Mouse (Mus musculus) thymus, adult 18-20 months (tissue): ENCODE measurements around the gene Abr.
A peak's percentile ranks its signal among the peaks of the same experiment; 100 is the strongest.

Experiments
- DNase-seq, 2 experiments: peaks; one replicate each; pipeline ENCODE4 v3.0.0; 2022; ENCODE audit warnings: mixed read lengths in 2 of 2

Abr gene

DNA sequence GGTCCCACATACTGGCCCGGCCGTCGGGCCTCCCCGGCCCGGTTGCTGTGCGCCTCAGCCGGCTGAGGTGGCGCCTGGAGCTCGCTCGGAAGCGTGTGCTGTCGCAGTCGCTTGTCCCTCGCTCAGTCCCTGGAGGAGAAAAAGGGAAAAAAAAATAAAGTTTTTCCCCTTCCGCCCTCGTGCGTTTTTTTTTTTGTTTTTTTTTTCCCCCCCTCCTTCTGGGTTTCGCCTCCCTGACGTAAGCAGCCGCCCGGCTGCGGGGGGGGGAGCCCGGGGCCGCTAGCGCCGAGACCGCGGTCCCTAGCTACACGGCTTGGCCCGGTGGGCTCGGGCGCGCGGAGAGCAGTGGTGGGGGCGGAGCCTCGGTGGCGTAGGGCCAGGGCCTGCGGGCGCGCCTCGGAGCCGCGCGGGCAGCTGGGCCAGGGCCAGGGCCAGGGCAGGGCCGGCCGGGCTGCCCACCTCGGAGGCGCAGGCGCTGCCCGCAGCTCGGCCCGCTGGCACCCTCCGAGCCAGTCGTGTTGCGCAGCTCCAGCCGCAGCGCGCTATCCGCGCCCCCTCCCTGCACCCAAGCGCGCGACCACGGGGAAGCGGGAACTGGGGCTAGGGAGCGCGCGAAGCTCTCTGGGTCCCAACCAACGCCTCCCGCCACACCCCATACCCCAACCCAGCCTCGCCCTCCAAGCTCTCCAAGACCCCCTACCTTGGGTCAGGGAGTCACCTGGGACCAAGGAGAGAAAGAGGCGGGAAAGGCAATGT, 1.3 kb upstream of the Abr start:
- DNase-seq, result peak; percentile 8 to 10

DNA sequence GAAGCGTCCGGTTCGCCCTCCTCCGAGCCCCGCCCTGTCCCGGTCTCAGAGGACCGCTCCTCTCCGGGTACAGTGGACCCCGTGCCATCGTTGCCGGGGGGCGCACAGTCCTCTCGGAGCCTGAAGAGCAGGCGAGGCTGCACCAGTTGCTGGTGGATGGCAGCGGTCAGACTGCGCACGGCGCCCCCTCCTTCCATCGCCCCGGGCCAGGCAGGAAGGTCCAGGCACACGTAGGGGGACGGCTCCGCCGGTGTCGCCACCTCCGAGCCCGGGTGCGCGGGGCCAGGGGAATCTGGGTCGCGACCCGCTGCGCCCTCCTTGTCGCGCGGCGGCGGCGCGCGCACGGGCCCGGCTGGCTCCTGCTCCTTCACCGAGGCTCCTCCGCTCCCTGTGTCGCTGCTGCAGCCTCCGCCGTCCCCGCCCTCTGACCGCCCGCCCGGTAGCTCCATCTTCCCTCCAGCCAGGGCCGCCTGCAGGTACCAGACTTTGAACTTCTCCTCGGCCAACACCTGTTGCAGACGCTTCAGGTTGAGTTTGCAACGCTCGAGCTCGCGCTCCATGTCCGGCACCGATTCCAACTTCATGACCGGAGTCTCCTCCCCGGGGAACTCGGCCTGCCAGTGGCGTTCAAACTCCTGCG, 572 bp upstream of the Abr start:
- DNase-seq, result peak; percentile 4 to 8

DNA sequence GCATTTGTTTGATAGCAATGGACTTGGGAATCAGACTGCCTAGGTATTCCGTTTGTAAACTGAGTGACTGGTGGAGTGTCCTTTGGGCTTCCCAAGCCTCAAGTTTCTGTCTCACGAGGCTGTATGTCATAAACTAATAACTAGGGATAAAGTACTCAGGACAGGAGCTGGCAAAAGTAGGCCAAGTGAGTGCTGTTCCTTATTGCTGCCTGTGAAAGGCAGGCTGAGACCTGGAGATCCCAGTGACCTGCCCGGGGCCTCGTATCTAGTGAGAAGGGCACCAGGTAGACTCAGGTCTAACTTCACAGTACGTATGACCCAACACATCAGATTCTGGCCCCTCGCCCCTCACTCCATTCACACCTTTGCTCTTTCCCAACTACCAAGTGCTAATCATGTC, 4.0 kb downstream of the Abr start:
- DNase-seq, result no peak

DNA sequence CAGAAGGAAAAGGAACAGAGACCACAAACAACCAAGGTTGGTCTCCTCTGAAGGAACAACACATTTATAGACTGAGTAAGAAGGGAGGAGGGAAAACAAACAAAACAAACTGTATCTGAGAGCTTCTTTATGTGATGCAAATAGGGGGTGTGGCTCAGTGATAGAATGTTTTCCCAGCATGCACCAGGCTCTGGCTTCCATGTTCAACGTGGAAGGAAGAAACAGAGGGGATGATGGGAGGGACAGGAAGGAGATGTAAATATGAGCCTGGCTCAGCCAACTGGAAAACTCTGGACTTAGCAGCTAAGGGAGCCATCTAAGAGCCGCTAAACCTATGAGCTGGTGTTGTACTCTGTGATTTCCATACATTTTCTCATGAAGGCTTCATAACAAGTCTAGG, 7.9 kb downstream of the Abr start:
- DNase-seq, result no peak

DNA sequence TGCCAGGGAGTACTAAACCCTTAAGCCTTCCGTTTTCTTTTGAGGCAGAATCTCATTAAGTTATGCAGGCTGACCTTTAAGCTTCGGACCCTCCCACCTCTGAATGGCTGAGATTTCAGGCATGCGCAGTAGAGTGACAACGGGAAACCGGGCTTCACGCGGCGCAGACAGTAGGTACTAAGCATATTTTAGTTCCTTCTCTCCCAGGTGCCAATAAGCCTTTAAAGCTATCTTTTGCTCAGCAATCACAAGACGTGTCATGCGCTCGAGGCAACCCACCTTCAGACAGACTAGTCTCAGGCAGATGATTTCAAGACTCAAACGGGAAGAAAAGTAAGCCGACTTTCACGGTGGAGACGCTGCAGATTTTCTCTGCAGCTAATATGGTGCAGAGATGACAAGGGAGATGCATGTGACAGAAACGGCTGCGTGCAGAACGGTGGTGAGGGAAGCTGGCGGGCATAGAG, 9.4 kb downstream of the Abr start:
- DNase-seq, result no peak

DNA sequence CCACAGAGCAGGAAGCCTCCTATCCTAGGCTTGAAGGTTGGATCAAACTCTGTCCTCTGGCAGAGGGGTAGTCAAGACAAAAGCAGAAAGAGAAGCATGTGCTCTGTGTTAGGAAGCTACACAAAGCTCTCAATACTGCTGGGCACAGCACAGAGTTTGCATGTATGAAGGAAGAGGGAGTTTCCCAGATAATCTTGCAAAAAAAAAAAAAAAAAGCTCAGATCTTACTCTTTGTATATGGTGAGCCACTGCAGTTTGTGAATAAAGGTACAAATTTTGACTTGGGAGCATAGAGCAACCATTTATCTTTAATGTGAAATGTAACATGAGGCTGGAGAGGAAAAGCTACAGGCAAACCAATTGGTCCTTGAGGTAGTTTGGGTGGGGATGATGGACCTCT, 11.2 kb downstream of the Abr start:
- no peak for DNase-seq

DNA sequence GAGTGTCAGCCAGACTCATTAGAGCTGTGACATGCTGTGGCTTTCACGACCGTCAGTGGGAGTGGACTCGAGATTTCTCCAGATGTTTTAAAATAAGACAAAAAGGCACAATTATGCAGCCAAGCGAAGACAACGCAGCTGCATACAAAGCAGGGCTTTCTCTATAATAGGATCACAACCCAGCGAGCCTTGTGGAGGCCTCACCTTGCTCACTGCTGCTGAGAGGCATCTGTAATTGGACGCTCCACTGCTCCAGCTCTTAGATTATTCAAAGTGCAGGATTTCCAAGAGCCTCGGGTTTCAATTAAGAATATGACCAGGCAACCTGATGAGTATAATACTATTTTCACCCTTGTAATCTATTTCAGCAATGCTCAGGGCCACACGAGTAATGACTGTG, 15.6 kb downstream of the Abr start:
- no peak for DNase-seq

DNA sequence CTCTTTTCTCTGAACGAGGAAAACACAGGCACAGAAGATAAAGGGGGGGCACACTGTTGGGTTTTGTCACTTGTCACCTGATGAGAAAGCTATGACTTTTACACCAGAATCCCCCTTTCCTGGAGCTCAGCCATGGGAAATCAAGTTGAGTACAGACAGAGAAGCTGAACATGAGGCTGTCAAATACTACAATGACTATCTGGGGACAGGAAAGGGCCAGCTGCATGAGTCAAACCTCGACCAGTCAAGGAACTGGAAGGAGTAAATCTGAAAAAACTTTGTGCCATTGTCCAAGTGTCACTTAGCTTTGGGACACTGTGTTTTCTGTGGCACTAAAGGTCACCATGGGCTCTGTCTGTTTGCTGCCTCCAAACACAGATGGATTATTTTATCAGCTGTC, 22.9 kb downstream of the Abr start:
- no peak for DNase-seq

DNA sequence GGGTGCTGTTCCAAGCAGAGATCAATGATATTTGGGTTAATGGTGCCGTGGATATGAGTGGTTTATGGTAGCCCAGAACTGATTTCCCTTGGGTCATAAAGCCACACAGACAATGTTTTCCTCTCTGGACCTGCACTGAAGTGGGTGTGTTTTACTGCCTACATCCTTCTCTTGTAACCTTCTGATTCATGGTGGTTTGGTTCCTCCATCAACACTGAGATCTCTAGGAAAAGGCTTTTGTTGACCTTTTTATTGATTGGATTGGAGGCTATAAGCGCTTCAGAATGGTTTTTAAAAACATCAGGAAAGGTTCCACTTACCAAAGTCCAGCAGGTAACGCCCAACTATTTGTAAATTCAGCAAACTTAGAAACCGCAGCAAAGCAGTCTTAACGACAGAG, 23.4 kb downstream of the Abr start:
- DNase-seq, result no peak

DNA sequence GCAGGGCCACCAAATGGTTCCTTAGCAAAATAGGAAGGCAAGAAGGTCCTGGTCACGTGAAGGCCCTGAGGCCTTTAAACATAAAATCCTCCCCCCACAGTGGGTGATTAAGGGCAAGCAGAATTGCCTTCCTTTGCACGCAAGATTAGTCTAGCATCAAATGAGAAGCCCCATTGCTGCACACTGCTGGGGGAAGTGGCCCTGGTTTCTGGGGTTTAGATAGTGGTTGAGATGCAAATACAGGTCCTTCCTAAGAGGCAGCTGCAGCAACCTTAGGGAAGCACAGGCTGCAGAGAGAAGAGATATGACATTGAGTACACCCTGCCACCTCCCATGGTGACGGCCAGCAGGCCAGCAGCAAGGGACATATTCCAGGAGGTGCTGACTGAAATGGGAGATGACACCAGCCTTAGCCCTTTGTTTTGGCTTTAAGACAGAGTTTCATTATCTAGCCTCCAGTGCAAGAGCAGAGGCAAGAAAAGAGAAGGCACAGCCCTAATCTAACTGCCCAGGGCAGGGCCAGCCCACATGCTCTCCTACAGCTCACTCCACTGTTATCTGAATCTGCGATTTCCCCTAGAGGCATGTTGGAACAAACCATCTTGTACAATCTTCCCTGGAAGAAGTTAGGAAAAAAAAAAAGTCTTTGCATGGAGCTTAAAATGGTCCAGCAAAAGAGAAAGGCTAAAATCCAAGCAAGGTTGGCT, 28.3 kb downstream of the Abr start:
- no peak for DNase-seq

DNA sequence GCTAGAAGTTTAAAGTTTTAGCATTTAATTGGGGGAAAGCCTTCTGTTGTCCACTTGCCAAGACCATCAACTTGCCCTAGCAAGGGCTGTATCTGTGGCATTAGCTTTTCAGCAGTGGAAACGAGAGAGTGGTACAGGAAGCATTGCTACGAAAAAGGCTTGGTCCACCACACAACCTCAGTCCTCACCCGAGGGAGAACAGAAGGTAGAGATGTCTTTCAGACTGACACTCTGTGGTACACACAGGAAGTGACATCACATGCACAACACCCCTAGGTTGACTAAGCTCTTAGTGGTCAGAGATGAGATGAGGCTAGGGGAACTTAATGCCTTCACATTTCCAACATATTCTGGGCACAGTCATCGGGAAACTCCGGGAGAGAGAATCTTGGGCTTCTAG, 32.4 kb downstream of the Abr start:
- DNase-seq, result no peak

DNA sequence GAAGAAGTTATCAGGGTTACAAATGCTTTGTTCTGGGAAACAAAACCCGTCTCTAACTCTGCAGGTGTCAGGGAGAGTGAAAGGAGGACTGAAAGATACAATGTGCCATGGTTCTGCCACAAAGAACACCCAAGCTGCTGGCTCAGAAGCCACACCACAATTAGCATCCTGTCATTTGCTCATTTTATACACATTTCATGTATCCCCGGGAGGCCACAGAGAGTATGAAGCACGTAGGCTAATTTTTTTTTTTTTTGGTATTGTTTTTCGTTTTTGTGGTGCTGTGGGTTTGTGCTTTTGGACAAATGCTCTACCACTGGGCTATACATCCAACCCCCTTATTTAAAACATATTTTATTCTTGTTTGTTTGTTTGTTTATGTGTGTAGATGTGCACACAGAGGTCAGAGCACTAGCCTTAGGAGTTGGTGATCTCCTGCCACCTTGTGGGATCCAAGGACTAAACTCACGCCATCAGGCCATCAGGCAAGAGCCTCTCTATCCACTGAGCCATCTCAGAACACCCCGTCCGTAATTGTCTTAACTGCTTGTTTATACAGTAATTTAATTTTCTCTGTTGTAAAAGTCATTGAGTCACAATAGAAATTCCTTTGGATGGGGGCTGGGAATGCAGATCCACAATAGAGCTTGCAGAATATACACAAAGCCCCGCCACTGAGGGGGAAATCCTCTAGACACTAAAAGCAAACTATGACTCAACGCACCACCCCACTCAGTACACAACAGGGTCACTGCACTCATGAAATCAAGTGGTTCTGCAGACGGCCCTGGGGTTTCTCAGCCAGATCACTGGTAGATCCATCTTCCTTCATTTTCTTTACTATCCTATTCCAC, 33.3 kb downstream of the Abr start:
- DNase-seq, result no peak

DNA sequence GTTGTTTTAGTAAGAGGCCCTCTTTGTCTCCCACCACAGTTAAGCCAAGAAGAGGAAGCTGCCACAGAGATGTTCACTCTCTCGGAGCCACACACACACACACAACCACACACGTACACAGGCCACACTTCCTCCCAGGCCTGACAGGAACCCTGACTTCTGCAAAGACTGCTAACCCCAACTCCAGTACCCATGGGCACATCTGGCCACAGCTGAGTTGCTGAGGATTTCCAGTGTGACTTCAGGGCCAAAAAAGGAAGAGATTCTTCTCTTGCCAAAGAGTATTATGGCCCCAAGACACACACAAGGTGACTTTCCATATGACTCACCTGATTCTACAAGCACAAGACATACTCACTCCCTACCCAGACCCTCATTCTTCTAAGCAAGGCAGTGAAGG, 34.1 kb downstream of the Abr start:
- DNase-seq, result peak in 1 of 2 experiments; percentile 6

DNA sequence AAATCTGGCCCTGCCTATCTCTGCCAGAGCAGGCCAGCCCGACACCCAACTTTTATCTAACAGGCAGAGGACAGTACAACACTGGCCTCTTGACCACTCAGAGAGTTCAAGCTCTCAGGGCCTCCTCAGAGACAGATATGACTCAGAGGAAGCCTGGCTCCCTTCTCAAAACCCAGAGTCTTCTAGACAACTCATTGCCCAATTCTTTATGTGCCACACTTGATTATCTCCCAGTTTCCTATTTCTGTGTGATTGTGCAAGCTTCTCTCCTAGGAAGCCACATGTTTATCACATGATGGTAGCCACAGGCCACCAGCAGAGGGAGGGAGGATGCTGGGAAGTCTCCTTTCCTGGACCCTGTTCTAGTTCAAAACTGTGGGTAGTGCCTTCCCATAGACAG, 34.8 kb downstream of the Abr start:
- DNase-seq, result no peak

DNA sequence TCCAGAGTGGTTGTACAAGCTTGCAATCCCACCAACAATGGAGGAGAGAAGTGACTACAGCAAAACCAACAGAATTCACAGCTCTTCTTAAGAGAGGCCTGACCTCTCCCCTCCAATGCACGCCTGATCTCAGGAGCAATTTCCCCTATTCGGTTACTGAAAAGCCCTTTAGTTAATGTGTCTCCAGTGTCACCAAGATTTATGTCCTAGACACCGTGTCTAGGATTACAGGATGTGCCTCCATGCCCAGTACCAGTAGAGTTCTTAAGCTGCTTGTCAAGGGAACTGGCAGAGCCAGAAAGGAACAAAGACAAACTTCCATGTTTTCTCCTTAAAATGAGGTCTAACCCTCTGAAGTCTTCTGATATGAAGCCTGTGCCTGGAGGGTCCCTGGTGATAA, 36.0 kb downstream of the Abr start:
- DNase-seq, result no peak

DNA sequence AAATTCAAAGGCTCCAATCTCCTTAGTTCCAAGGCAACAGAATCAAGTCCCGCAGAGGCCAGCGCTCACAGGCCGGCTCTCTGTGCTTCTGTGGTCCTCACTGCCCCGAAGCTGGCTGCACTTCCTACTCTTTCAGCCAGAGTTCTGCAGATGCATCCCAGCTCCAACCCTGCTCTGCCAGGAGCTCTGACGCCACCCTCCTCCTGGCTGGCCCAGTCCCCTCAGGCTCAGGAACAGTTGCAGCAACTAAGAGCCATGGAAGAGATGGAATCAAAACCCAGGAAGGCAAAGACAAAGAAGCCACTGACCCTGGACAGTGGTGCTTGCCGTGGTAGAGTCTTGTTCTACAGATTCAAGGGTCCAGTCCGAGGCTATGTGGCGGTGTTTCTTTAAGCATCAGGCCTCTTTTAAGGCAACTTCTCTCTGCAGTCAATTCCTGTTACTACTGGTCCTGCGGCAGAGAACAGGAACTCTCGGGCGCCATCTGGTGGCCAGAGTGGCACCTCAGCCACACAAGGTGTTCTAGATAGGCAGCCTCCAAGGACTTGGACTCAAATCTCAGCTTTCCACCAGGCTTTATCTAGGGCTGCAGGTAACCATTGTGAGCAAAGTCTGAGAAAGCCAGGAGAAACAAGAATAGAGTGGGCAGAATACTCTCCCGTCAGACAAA, 44.4 kb downstream of the Abr start:
- DNase-seq, result peak; percentile 38 to 48

DNA sequence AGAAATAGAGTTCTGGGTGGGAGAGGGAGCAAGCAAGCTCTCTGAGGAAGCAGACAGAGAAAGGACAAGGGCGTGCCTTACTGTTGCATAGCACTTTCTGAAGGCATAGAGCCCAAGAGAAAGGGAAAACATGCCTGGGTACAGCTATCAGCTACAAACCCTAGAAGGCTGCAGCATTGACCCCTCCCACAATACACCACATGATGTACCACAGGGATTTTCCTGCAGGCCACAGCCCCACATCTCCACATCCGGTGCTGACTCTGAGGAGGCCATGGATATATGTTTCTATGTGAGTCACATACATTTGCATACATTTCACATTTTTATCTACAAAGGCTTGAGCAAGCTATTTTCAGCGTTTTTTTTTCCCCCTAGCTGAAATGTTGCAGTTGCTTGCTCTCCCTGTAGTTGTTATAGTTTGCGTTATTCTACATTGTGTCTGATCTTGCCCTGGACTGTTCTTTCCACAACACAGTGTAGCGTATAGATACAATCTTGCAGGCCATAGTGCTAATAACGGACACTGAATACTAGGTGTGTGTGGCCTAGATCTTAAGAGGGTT, 49.2 kb downstream of the Abr start:
- DNase-seq, result no peak

DNA sequence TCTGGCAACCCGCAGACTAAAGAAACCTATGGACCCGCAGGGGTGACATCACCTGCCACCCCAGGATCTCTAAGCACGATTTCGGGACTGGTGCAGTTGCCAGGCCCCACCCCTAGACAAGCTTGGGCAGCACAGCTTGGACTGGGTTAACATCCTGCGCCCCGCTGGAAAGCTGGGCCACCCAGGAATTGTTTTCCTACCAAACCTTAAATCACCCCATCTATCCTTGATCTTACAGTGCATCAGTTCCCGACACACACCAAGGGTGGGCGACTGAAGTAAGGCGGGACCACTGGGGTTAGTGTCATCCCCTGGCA, 50.5 kb downstream of the Abr start:
- DNase-seq, result no peak

DNA sequence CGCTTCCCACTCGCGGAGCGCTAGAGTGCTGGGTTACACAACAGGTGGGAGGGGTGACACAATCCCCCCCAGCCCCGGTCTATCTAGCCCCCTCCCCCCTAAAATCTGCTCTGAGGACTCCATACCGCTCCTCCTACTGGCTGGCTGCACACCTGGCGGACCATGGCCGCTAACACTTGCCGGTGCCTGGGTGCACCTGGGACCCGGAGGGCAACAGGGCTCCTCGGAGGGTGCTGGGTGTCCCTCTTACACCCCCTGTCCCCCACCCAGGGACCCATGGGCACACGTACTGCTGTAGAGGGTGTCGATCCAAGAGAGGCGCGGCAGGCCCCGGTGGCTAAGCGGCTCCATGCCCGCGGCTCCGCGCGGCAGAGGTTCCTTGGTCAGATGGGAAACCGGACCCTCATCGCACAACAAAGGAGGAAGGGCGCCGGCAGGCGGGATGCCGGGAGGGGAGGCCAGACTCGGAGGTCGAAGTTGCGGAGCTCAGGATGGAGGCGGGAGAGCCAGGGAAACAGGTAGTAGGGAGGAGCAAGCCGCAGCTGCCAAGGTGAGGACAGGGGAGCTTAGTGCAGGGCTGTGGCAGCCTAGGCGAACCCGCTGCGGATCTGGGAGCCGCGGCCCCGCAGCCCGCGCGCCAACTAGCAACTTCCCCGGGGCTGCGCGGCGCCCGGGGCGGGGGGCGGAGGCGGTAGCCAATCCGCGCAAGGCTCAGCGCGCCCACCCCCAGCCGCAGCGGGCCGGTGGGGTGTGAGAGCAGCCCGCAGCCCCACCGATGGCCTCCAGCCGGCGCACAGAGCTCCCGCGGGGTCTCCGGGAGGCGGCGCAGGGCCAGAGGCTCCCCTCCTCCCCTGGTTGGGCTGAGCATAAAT, 51.1 kb downstream of the Abr start:
- DNase-seq, result no peak

DNA sequence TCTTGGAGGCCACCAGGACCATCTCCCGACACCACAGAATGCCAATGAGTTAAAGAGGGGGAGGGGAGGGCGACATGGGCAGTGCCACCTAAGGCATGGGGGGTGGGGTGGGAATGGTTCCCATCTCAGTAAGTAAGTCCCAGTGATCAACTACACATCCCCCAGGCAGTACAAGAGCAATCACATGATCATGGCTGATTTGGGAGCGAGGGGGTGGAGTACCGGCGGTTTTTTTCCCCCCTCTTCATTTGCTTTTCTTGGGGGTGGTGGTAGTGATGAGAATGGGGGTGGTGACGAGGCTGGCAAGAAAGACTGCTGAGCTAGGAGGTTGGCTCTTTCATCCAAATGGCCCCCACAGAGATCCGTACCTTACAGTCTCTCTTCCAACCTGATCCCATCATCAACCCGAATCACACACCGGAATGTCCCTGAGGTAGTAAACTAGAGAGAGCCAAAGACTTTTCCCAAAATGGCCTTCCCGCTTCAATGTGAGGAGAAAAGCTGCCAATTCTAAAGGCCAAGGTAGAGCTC, 51.8 kb downstream of the Abr start:
- DNase-seq, result no peak

DNA sequence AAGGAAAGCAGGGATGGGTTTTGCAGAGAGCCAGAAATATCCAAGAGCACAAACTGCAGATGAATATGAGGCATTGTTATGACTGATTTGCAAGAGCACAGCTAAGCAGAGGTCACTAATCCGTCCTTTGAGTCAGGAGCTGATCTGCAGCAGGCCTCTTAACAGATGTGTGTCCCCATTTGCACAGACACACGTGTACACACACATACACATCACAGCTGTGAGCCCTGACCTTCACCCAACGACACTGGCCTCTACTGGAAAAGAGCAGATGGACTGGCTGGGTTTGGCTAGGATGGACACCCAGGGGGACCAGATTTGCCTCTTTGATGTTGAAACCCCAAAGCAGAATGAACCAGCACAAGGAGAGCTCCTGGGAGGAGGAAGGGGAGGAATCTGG, 52.7 kb downstream of the Abr start:
- DNase-seq, result no peak
